Mouse (Mus musculus) erythroblast, embryonic 14.5 days (primary cell): ENCODE measurements at regions not wholly inside any gene's neighbourhood (a gene's known extent, or its start where the extent isn't known, plus 50 kb on each side); places are given as distances from the start of the nearest gene placed in this dataset.

Experiments
- GATA1 ChIP-seq: IDR thresholded peaks from 2 replicates; pipeline ENCODE4 v1.6.1; 2012; ENCODE audit warnings: low read length, inconsistent platforms, mixed read lengths
- TAL1 ChIP-seq: IDR thresholded peaks from 3 replicates; pipeline ENCODE4 v1.6.1; 2012; ENCODE audit warnings: low read length, inconsistent platforms, mixed read lengths

- no peak for TF ChIP-seq GATA1
- TF ChIP-seq TAL1: no peak
Measured at GRCm38 (mm10) chr10:117571891-117572573, 57.3 kb upstream of the Cpm start.
